Mouse (Mus musculus) bone marrow, adult 2 months (tissue): ENCODE measurements around the gene Gpc5.

Source experiments
- CTCF ChIP-seq: fragments of 200-500 bp; IDR thresholded peaks from 2 replicates; pipeline ENCODE4 v1.5.1; 2011; ENCODE audit warnings: low read length, control low read depth; ENCODE audit not compliant: control insufficient read depth, insufficient read depth
- POLR2A ChIP-seq: fragments of 200-500 bp; IDR thresholded peaks from 2 replicates; pipeline ENCODE4 v1.6.1; 2011; ENCODE audit warnings: low read depth, mild to moderate bottlenecking, control low read depth, low read length, borderline replicate concordance; ENCODE audit not compliant: control insufficient read depth

GRCm38 (mm10) chr14:115047316-115047715, 44.7 kb upstream of the Gpc5 start:
- TF ChIP-seq CTCF (no peak), POLR2A (no peak)
